Mouse (Mus musculus) liver, embryonic 16.5 days (tissue): ENCODE results near the gene 2310057M21Rik. TPM values are rescaled to one million over a fixed set of nuclear protein-coding genes. Genes with fewer than 3 reads are reported as not detected.
"Not testable (repeated sequence)": the region's sequence is repeated elsewhere in the genome, so short reads cannot be mapped to it uniquely, and the experiment has no call there.

Experiments
- ATAC-seq: fragments of 200-750 bp; cut with Nextera tagmentation; 2 replicates; pipeline ENCODE4 v1.8.0; 2017; ENCODE audit warnings: low read depth, mild to moderate bottlenecking, moderate number of reproducible peaks, moderate library complexity
- H3K27ac ChIP-seq: fragments of 300-500 bp; sonication (generic); 2 replicates; pipeline ENCODE4 v1.5.1; 2014; ENCODE audit warnings: mild to moderate bottlenecking, low read length
- H3K27me3 ChIP-seq: fragments of 300-500 bp; sonication (generic); 2 replicates; pipeline ENCODE4 v1.6.1; 2014; ENCODE audit warnings: low read depth, low read length, mixed read lengths; ENCODE audit not compliant: control insufficient read depth, insufficient read depth
- H3K36me3 ChIP-seq: fragments of 300-500 bp; sonication (generic); 2 replicates; pipeline ENCODE4 v1.6.1; 2014; ENCODE audit warnings: mild to moderate bottlenecking; ENCODE audit not compliant: control insufficient read depth, insufficient read depth
- H3K4me1 ChIP-seq: fragments of 300-500 bp; sonication (generic); 2 replicates; pipeline ENCODE4 v1.6.1; 2014; ENCODE audit warnings: low read depth, low read length, mixed read lengths; ENCODE audit not compliant: control insufficient read depth
- H3K4me2 ChIP-seq: fragments of 300-500 bp; sonication (generic); 2 replicates; pipeline ENCODE4 v1.6.1; 2014; ENCODE audit warnings: low read depth, low read length, mixed read lengths
- H3K4me3 ChIP-seq: fragments of 300-500 bp; sonication (generic); 2 replicates; pipeline ENCODE4 v1.5.1; 2014; ENCODE audit warnings: low read depth, mild to moderate bottlenecking, low read length
- H3K9ac ChIP-seq: fragments of 300-500 bp; sonication (generic); 2 replicates; pipeline ENCODE4 v1.6.1; 2014; ENCODE audit warnings: low read depth, low read length
- H3K9me3 ChIP-seq: fragments of 300-500 bp; sonication (generic); replicated peaks from 2 replicates; pipeline ENCODE4 v1.6.1; 2016; ENCODE audit warnings: low read length; ENCODE audit not compliant: control insufficient read depth
- WGBS: fragments of 180-500 bp; shearing (Covaris S2); extraction: QIAGEN DNeasy Blood & Tissue Kit; methylation state at CpG from one replicate; pipeline ENCODE4 v1.1.7; 2014; ENCODE audit not compliant: insufficient replicate concordance; 5-methylcytosine and 5-hydroxymethylcytosine counted together
- polyA plus RNA-seq: library from polyadenylated mRNA; unstranded; fragments of >200 nt; fragmentation: Nextera tagmentation; extraction: Ambion mirVana; gene quantifications from 2 replicates; pipeline ENCODE4 v1.2.1, GENCODE M21; 2015

2310057M21Rik gene
- polyA plus RNA-seq: 8.3 and 8.5 TPM in 2 replicates

DNA sequence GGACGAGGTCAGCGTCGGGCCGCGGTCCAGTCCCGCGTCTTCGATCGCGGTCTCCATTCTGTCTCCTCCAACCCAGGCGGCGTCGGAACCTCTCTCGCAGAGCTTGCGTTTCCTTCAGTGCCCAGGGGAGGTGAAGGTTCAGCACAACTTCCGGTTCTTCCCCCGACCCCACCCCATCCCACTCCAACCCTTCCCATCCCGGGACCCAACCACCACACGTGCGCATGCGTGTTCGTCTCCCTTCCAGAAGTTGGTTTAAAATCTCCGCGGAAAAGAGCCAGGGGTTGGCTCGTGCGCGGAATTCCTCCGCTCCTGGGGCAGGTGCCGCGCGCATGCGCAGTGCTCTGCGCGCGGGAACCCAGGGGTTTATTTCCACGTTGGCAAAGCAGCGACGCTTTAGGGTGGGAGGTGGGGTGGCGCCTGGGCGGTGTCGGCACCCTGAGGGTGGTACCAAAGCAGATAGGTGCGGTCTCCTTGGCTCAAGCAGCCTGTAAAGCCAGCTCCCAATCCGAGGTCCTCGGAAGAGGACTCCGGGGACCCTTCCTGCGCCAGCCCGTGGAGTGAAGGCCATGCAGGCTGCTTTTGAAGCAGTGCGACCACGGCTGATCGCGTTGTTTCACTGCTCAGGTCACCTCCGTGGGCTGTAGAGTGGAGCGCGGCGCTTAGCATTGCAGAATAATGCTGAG is at the start of gene 2310057M21Rik:
Gene 2310057M21Rik (minus strand): TSS at position 145 of the 686 bp plus-strand sequence.
- Histone ChIP-seq H3K4me1 (peaks cover 15% of the 10 kb centered on the region), H3K9me3 (no peaks in the 10 kb centered on the region), H3K27ac (peak within 1 kb of the TSS; percentile 87), H3K4me3 (peak within 1 kb of the TSS; percentile 97), H3K36me3 (peaks cover 3% of the 10 kb centered on the region; the same call in 1 of the 2 replicates), H3K27me3 (no peaks in the 10 kb centered on the region), H3K9ac (peak within 1 kb of the TSS; percentile 98), H3K4me2 (peak within 1 kb of the TSS; percentile 97)
- under 1% methylated on average over 55 of the region's 55 CpGs for WGBS
- ATAC-seq: peak; percentile 93

DNA sequence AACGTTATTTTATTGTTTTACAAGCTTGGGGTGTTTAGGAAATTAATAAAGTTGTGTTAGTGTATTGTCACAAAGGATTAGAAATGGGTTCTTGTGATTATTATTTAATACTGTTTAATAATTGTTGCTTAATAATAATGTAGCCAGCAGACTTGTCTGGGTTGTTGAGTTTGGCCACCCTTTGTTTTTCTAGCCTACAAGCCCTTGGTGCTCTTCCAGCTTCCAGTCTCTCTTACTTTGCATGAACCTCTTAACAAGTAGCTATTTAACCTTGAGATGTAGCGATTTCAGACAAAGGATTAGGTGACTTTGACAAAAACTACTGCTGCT is 49.3 kb upstream of the 2310057M21Rik start:
- Histone ChIP-seq H3K4me2 (peak overlapping the region; percentile 78; the same call in 1 of the 2 replicates), H3K4me3 (no peak overlapping the region), H3K4me1 (peaks cover 14% of the 10 kb centered on the region), H3K27ac (no peak overlapping the region), H3K36me3 (no peaks in the 10 kb centered on the region), H3K9me3 (no peaks in the 10 kb centered on the region), H3K27me3 (no peaks in the 10 kb centered on the region), H3K9ac (no peak overlapping the region)
- 51% methylated on average over 2 of the region's 2 CpGs for WGBS
- ATAC-seq: no peak

DNA sequence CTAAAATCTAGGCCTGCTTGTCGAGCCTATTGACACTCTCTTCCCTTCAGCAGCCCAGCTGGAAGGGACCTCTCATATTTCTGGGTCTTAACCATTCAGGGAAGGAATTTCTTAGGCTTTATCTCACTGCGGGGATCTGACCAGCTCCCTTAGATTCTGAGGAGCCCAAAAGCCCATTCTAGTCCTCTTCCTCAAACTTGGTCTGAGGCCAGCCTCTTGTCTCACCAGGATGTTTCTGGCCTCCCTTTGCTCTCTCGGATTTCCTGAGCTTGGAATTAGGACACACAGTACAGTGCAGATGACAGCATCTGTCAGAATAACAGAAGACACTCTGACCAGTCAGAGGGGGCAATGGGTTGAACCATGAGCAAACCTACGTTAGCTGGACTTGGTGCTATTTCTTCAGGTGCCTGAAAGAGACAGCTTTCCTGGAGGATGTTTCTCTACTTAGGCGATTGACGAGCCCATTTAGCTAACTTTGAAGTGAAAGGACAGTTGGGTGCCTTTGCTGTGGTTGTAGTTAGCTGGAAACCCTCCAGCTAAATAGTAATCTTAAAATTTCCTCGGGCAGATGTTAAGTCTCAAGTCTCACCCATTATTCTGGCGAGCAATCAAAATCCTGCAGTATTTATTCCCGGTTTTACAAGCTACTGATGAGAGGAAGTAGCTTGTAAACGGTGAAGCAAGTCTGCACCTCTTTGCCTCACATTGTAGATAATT is 48.8 kb upstream of the 2310057M21Rik start:
- peak overlapping the region; percentile 78 for H3K4me2 ChIP-seq

DNA sequence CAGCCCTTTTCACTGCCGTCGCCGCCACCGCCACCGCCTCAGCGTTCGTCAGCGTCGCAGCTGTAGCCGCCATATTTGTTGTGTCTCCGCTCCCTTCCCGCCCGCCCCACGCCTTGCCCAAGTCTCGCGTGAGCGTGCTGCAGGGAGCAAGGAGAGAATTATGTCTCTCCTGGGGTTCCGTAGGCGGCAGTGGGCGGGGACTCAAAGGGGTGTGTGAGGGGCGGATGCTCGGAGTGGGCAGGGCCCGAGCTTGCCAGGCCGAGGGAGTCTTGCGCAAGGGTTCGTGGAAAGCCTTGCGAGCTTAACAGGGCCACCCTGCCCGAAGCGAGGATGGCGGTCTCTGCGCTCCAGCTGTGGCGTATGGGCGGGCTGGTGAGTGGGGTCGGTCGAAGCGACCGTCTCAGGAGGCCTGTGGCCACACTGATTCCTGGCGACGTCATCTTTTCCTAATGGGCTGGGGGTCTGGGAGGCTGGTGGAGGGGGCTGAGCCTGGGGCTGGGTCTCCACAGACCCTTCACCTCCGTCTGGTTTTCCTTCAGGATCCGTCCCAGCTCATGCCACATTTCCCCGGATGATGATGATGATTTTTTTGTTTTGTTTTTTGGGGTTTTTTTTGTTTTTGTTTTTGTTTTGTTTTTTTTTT is 48.0 kb upstream of the 2310057M21Rik start, which contains the start of the genes Ikzf5 and Acadsb:
Gene Ikzf5 (minus strand): TSS at position 106 of the 643 bp plus-strand sequence.
Gene Acadsb (plus strand): TSS at position 186 of the 643 bp plus-strand sequence.
- Histone ChIP-seq H3K9ac (peak within 1 kb of the TSS; percentile 99), H3K27me3 (no peaks in the 10 kb centered on the region), H3K9me3 (no peaks in the 10 kb centered on the region), H3K27ac (peak within 1 kb of the TSS; percentile 86), H3K4me3 (peak within 1 kb of the TSS; percentile 98), H3K4me1 (peaks cover 14% of the 10 kb centered on the region), H3K36me3 (no peaks in the 10 kb centered on the region), H3K4me2 (peak within 1 kb of the TSS; percentile 78)
- ATAC-seq: peak; percentile 99
- WGBS: 0% methylated on average over 42 of the region's 42 CpGs

More for the DNA sequence above, 48.8 kb upstream of the 2310057M21Rik start:
- H3K4me3 ChIP-seq: peak overlapping the region; percentile 98
- H3K9ac ChIP-seq: peak overlapping the region; percentile 71
- no peak for ATAC-seq
- 0 out of 2 replicates have a peak overlapping the region, but pooled peaks have one; percentile 6 for H3K27ac ChIP-seq
- no peaks in the 10 kb centered on the region for H3K36me3 ChIP-seq
- WGBS: 40% methylated on average over 10 of the region's 10 CpGs
- H3K9me3 ChIP-seq: no peaks in the 10 kb centered on the region
- peaks cover 14% of the 10 kb centered on the region for H3K4me1 ChIP-seq
- H3K27me3 ChIP-seq: no peaks in the 10 kb centered on the region

DNA sequence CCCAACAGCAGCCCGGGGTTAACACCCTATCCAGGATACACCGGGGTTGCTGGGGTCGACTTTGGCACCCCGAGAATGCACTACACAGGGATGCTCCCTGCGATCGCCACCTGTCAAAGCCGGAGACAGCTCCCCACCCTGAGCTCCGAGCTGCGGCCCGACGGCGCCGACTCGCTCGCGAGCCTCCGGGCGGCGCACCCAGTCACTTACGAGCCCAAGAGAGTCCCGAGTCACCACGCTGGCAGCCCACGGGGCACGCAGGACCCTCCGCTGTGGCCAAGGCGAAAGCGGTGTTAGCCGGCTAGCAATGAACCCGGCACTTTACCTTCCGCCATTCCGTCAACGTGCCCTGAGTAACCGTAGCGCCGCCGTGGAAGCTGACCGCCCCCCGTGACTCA is 47.4 kb upstream of the 2310057M21Rik start:
- ATAC-seq: peak; percentile 63
- Histone ChIP-seq H3K9ac (peak overlapping the region; percentile 99), H3K27ac (peak overlapping the region; percentile 86), H3K27me3 (no peaks in the 10 kb centered on the region), H3K36me3 (no peaks in the 10 kb centered on the region), H3K4me1 (peaks cover 14% of the 10 kb centered on the region), H3K4me3 (peak overlapping the region; percentile 98), H3K9me3 (no peaks in the 10 kb centered on the region), H3K4me2 (peak overlapping the region; percentile 78)
- WGBS: under 1% methylated on average over 38 of the region's 38 CpGs

DNA sequence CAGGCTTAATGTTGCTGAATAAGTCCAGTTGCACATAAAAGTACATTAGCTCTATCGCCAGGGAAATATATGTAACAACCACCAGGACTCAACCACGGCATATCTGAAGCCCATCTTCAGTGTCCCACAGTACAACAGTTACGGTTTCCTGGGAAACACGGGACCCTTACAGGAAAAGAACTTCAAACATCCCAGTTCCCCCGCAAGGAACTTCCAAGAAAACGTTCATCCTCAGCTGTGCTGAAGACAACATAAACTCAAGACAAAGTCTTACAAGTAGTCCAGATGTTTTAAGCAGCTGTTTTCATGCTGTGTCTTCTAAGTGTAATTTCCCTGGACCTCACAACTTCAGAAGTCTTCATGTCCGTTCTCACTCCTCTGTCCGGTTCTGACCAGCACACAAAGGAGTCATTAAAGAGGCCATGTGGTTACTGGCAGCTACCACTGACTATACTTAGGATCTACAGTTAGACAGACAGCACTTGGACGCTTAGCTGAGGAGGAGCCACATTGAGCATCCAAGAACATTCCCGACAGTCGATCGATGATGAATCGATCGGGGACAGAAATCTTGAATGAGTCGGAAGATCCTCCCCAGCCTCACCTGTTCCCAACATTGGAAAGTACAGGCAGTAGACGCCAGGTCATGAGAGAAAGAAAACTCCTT is 46.9 kb upstream of the 2310057M21Rik start:
- peak overlapping the region; percentile 78 for H3K4me2 ChIP-seq
- H3K9me3 ChIP-seq: no peaks in the 10 kb centered on the region
- peak overlapping the region; percentile 86 for H3K27ac ChIP-seq
- peak overlapping the region; percentile 98 for H3K4me3 ChIP-seq
- H3K36me3 ChIP-seq: no peaks in the 10 kb centered on the region
- H3K27me3 ChIP-seq: no peaks in the 10 kb centered on the region
- H3K4me1 ChIP-seq: peaks cover 14% of the 10 kb centered on the region
- H3K9ac ChIP-seq: peak overlapping the region; percentile 99
- no peak for ATAC-seq
- WGBS: 4% methylated on average over 16 of the region's 16 CpGs

DNA sequence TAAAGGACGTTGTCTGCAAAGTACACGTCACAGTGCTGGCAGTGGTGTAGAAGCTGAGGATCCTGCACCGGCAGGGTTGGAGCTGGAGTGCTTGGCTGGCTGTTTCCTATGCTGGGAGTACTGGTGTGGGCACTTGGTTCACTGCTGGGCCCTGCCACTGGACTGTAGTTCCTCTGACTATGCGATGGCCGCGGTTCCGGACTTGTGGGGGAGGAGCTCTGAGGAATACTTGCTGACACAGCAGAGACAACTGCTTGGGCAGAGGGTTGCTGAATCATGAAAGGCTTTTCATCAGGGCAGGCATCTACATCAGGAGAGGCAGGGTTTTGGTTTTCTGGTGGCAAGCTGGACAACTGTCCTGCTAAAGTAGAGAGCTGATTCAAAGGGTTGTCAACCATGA is 29.2 kb upstream of the 2310057M21Rik start:
- not testable (repeated sequence) for H3K4me3 ChIP-seq, H3K27ac ChIP-seq, H3K9ac ChIP-seq, H3K4me1 ChIP-seq, ATAC-seq, H3K9me3 ChIP-seq, H3K4me2 ChIP-seq, H3K27me3 ChIP-seq
- peaks cover 17% of the 10 kb centered on the region for H3K36me3 ChIP-seq
- WGBS: 90% methylated on average over 6 of the region's 7 CpGs

DNA sequence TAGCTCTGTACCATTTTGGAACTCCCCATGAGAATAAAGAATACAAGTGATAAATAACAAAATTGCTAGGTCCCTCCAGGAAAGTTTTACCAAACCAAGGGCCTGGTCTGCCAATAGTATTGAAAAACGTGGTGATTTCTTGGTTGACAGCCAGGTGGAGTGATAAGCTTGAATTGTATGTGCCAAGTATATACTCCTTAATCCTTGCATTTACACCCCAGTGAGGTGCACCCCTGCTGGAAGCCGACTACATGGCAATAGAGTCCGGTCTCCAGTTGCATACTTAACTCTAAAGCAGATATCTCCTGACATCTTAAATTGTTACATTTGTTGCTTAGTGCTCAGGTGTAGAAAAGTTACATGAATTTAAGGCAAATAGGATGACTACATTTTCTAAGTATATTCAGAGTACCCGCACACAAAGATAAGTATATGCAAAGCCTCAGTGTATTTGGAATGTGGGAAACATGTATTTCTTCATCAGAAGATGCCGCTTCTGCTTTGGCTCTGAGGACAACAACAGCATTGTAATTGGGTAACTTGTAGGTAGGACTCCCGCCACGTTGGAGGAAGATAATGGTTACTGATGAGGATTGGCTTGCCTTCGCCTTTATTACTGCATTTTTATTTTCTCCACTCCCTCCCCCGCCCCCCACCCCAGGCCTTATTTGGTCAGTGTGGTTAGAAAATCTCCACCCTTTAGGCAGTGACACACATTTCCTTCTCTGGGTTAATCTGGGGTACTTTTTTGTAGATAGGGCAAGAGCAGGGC is 9.5 kb upstream of the 2310057M21Rik start:
- no peak for ATAC-seq
- H3K9ac ChIP-seq: no peak overlapping the region
- no peaks in the 10 kb centered on the region for H3K9me3 ChIP-seq
- peaks cover 16% of the 10 kb centered on the region for H3K4me1 ChIP-seq
- peak overlapping the region; percentile 78 for H3K4me3 ChIP-seq
- H3K27me3 ChIP-seq: no peaks in the 10 kb centered on the region
- H3K27ac ChIP-seq: no peak overlapping the region; the same call in 1 of the 2 replicates
- H3K4me2 ChIP-seq: peak overlapping the region; percentile 90
- 28% methylated on average over 9 of the region's 9 CpGs for WGBS
- no peaks in the 10 kb centered on the region for H3K36me3 ChIP-seq
